Mouse (Mus musculus) intestine, embryonic 15.5 days (tissue): ENCODE measurements around the gene Rhod. TPM values are rescaled to one million over a fixed set of nuclear protein-coding genes. Genes with fewer than 3 reads are reported as not detected.

Source experiments
- ATAC-seq: fragments of 200-750 bp; cut with Nextera tagmentation; 2 replicates; pipeline ENCODE4 v1.8.0; 2017; ENCODE audit warnings: moderate TSS enrichment, moderate library complexity
- H3K27ac ChIP-seq: fragments of 300-500 bp; sonication (generic); 2 replicates; pipeline ENCODE4 v1.5.1; 2015; ENCODE audit warnings: mild to moderate bottlenecking, inconsistent platforms
- H3K27me3 ChIP-seq: fragments of 300-500 bp; sonication (generic); replicated peaks from 2 replicates; pipeline ENCODE4 v1.6.1; 2015; ENCODE audit warnings: inconsistent platforms
- H3K36me3 ChIP-seq: fragments of 300-500 bp; sonication (generic); 2 replicates; pipeline ENCODE4 v1.6.1; 2015; ENCODE audit warnings: inconsistent platforms
- H3K4me1 ChIP-seq: fragments of 300-500 bp; sonication (generic); replicated peaks from 2 replicates; pipeline ENCODE4 v1.6.1; 2015; ENCODE audit warnings: inconsistent platforms
- H3K4me2 ChIP-seq: fragments of 300-500 bp; sonication (generic); replicated peaks from 2 replicates; pipeline ENCODE4 v1.6.1; 2015; ENCODE audit warnings: mild to moderate bottlenecking, inconsistent platforms
- H3K4me3 ChIP-seq: fragments of 300-500 bp; sonication (generic); replicated peaks from 2 replicates; pipeline ENCODE4 v1.5.1; 2015; ENCODE audit warnings: inconsistent platforms
- H3K9ac ChIP-seq: fragments of 300-500 bp; sonication (generic); 2 replicates; pipeline ENCODE4 v1.6.1; 2015; ENCODE audit warnings: inconsistent platforms
- H3K9me3 ChIP-seq: fragments of 300-500 bp; sonication (generic); 2 replicates; pipeline ENCODE4 v1.6.1; 2016; ENCODE audit warnings: inconsistent platforms
- WGBS: fragments of 180-500 bp; shearing (Covaris S2); methylation state at CpG from one replicate; pipeline ENCODE4 v1.1.7; 2015; 5-methylcytosine and 5-hydroxymethylcytosine counted together
- polyA plus RNA-seq: library from polyadenylated mRNA; unstranded; fragments of >200 nt; fragmentation: Nextera tagmentation; extraction: Ambion mirVana; gene quantifications from 2 replicates; pipeline ENCODE4 v1.2.1, GENCODE M21; 2015

The Rhod gene
- polyA plus RNA-seq, 1 experiment from 2014 or later: 20.0 TPM

GRCm38 (mm10) chr19:4423021-4423420 is 16.2 kb downstream of the Rhod start:
- Histone ChIP-seq H3K4me3 (no peak overlapping the region), H3K27me3 (no peaks in the 10 kb centered on the region), H3K4me2 (no peak overlapping the region), H3K36me3 (peaks cover 21% of the 10 kb centered on the region), H3K4me1 (no peaks in the 10 kb centered on the region), H3K9ac (no peak overlapping the region), H3K9me3 (no peaks in the 10 kb centered on the region), H3K27ac (no peak overlapping the region)
- ATAC-seq: no peak
- 67% methylated on average over 3 of the region's 3 CpGs for whole genome bisulfite sequencing

DNA sequence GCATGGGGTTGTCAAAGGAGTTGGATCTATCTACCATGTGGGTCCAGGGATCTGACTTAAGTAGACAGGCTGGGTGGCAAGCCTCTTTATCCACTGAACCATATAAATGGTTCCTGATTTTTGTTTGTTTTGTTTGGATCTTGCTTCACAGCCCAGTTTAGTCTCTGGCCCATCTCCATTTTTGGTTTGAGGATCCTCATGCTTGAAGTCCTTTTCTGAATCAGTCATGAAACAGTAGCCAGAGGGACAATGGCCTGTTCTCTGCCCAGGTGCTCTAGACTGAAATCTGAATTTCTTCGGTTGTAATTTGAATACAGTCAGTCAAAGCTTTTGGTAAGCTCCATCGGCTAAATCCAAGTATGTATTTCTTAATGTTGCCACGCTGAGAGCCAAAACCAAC is 16.7 kb downstream of the Rhod start:
- H3K9ac ChIP-seq: no peak overlapping the region
- no peaks in the 10 kb centered on the region for H3K9me3 ChIP-seq
- ATAC-seq: no peak
- H3K27ac ChIP-seq: no peak overlapping the region
- H3K36me3 ChIP-seq: peaks cover 21% of the 10 kb centered on the region
- H3K4me3 ChIP-seq: no peak overlapping the region
- H3K27me3 ChIP-seq: no peaks in the 10 kb centered on the region
- H3K4me2 ChIP-seq: no peak overlapping the region
- no peaks in the 10 kb centered on the region for H3K4me1 ChIP-seq
- WGBS: 97% methylated on average over 3 of the region's 3 CpGs

DNA sequence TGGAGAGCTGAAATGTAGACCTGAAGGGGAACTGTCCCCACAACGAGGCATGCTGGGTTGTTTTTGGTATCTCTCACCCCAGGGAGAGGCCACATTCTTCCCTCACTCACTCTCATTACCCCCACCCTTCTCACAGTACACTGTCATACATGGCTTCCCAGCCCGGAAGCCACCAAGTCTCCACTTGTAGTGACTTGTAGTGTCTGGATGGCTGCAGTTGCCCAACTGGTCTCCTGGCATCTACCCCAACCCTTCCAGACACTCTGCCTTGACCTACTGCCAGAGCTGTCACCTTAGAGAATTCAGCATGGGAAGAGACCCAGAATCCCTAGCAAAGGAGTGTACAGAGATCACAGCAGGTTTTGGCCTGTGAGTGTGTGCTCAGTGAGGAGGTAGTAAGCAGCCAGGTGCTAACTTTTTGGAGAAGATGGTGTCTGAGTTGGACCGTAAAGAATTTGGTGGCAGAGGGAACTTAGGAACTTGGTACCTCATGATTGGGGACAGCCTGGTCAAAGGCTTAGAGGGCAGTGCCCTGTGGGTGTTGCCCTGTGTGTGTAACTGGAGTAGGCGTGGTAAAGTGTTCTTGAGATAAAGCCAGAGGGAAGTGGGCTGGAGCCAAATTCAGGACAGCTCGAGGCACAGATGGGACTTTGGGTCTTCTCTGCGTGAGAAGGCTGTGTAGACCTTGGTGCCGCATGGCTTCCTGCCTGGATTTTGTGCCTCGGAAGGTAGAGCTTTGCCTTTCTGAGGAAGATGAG is 18.9 kb downstream of the Rhod start:
- Histone ChIP-seq H3K27ac (no peak overlapping the region), H3K9me3 (no peaks in the 10 kb centered on the region), H3K4me1 (no peaks in the 10 kb centered on the region), H3K27me3 (no peaks in the 10 kb centered on the region), H3K36me3 (peaks cover 7% of the 10 kb centered on the region; the same call in 1 of the 2 replicates), H3K4me3 (no peak overlapping the region), H3K9ac (no peak overlapping the region), H3K4me2 (no peak overlapping the region)
- 0 out of 2 replicates have a peak, but pooled peaks have one; percentile 39 for ATAC-seq
- 79% methylated on average over 8 of the region's 8 CpGs for WGBS

DNA sequence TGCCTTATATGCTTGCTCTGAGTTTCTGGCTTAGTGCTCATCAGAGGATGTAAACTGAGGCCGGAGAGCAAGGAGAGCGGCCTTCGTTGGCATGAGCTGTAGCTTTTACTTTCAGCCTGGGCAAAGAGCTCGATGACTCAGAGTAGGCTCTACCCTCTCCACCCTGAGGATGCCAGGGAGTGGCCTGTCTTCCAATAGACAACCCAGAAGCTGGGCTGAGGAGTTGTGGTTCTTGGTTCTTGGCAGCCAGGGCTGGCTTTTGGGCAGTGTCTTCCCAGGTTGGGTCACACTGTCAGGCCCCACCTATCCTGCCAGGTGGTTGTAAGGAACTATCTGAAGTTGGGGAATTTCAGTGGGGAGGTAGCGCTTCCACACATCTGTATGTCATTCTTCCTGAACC is 19.5 kb downstream of the Rhod start:
- H3K27ac ChIP-seq: no peak overlapping the region
- WGBS: 90% methylated on average over 5 of the region's 5 CpGs
- ATAC-seq: no peak

DNA sequence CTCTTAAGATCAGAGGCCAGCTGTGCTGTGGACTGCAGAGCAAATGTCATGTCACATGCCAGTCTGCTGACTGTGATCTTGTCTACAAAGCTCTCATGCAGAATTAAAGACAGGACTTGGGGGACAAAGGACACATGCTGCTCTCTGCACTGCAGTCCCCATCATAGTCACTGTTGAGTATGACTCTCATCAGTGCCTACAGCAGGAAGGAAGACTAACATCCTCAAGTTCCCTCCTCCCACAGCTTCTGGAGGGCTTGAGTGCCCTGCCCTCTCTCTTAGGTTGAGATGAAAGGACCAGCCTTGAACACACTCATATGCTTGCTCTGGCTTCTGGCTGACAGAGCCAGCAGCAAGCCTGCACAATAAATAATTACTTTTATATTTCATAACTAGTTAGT is 21.5 kb downstream of the Rhod start:
- Histone ChIP-seq H3K36me3 (no peaks in the 10 kb centered on the region), H3K4me3 (no peak overlapping the region), H3K9ac (no peak overlapping the region), H3K4me1 (no peaks in the 10 kb centered on the region), H3K4me2 (no peak overlapping the region), H3K27me3 (no peaks in the 10 kb centered on the region), H3K9me3 (no peaks in the 10 kb centered on the region), H3K27ac (no peak overlapping the region)
- ATAC-seq: no peak

More for the DNA sequence above, 19.5 kb downstream of the Rhod start:
- Histone ChIP-seq H3K4me1 (no peaks in the 10 kb centered on the region), H3K4me2 (no peak overlapping the region), H3K36me3 (peaks cover under 1% of the 10 kb centered on the region; the same call in 1 of the 2 replicates), H3K9me3 (no peaks in the 10 kb centered on the region), H3K4me3 (no peak overlapping the region), H3K27me3 (no peaks in the 10 kb centered on the region), H3K9ac (no peak overlapping the region)

DNA sequence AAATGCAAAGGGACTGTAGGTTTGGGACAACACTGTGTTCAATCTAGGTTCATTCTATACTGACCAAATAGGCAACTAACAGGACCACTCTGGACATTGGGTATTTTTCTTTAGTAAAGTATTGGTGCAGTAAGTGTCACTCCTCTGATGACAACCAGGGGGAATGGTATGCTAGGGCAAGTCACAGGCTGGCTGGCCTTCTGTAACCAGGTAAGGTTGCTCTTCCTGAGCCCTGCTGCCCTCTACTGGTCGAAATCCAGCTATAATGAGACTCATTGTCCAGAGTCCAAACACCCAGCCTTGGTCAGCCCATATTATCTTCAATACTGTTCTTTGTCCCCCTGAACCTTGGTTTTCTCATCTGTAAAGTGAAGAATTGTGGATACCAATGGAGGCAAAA is 22.0 kb downstream of the Rhod start:
- no peaks in the 10 kb centered on the region for H3K27me3 ChIP-seq
- H3K4me1 ChIP-seq: no peaks in the 10 kb centered on the region
- no peaks in the 10 kb centered on the region for H3K9me3 ChIP-seq
- H3K27ac ChIP-seq: no peak overlapping the region
- WGBS: 0% methylated on average over 1 of the region's 1 CpGs
- H3K4me2 ChIP-seq: no peak overlapping the region
- ATAC-seq: peak; percentile 81
- H3K4me3 ChIP-seq: no peak overlapping the region
- no peak overlapping the region for H3K9ac ChIP-seq
- H3K36me3 ChIP-seq: no peaks in the 10 kb centered on the region

- WGBS: 76% methylated on average over 1 of the region's 1 CpGs
- H3K9ac ChIP-seq: no peak overlapping the region
- H3K9me3 ChIP-seq: no peaks in the 10 kb centered on the region
- H3K4me3 ChIP-seq: no peak overlapping the region
- no peaks in the 10 kb centered on the region for H3K36me3 ChIP-seq
- no peak overlapping the region for H3K4me2 ChIP-seq
- no peaks in the 10 kb centered on the region for H3K27me3 ChIP-seq
- H3K27ac ChIP-seq: no peak overlapping the region
- no peak for ATAC-seq
- no peaks in the 10 kb centered on the region for H3K4me1 ChIP-seq
These were observed 24.6 kb downstream of the Rhod start for GRCm38 (mm10) chr19:4414631-4415030.

GRCm38 (mm10) chr19:4409062-4409461 is 30.2 kb downstream of the Rhod start:
- Histone ChIP-seq H3K27ac (no peak overlapping the region), H3K36me3 (no peaks in the 10 kb centered on the region), H3K4me2 (no peak overlapping the region), H3K9me3 (no peaks in the 10 kb centered on the region), H3K9ac (no peak overlapping the region), H3K4me3 (no peak overlapping the region), H3K27me3 (no peaks in the 10 kb centered on the region), H3K4me1 (no peaks in the 10 kb centered on the region)
- 51% methylated on average over 2 of the region's 2 CpGs for WGBS
- ATAC-seq: no peak

DNA sequence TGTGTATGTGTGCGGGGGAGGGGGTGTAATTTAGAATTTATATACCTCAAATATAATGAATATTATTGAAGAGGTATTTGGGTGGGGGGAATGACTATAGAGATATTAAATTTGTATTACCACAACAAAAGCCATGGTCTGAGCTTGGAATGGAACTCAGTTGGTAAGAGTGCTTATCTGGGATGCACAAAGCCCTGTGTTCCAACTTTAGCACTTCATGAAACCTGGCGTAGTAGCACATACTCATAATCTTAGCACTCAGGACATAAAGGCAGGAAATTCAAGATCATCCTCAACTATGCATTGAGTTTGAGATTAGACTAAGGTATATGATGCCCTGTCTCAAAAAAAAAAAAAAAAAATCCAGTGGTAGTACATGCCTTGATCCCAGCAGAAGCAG is 34.4 kb downstream of the Rhod start:
- no peak overlapping the region for H3K4me2 ChIP-seq
- no peak for ATAC-seq
- no peaks in the 10 kb centered on the region for H3K27me3 ChIP-seq
- WGBS: 95% methylated on average over 2 of the region's 2 CpGs
- no peak overlapping the region for H3K9ac ChIP-seq
- no peaks in the 10 kb centered on the region for H3K9me3 ChIP-seq
- H3K27ac ChIP-seq: no peak overlapping the region
- H3K4me3 ChIP-seq: no peak overlapping the region
- no peaks in the 10 kb centered on the region for H3K4me1 ChIP-seq
- H3K36me3 ChIP-seq: no peaks in the 10 kb centered on the region

DNA sequence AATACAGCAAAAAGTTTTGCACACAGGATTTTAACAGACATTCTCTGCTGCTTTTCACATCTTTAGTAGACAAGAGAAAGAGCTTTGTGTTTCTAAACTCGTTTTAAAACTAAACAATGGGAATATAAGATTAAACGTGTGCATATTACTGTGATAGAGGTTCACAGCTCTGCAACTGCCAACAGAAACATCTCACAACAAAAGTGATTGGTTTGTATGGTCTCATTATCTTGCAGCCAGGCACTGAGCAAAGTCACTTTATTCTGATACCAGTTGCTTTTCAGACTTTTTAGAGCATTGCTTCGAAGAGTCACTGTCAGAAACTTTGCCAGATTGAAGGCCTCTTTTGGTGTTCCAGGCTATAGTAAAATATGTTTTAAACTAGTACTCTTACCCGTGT is 40.3 kb downstream of the Rhod start:
- H3K9me3 ChIP-seq: no peaks in the 10 kb centered on the region
- peaks cover 11% of the 10 kb centered on the region for H3K4me1 ChIP-seq
- no peaks in the 10 kb centered on the region for H3K27me3 ChIP-seq
- no peaks in the 10 kb centered on the region for H3K36me3 ChIP-seq
- no peak overlapping the region for H3K4me3 ChIP-seq
- WGBS: 70% methylated on average over 4 of the region's 4 CpGs
- H3K4me2 ChIP-seq: peak overlapping the region; percentile 90
- H3K9ac ChIP-seq: no peak overlapping the region
- H3K27ac ChIP-seq: no peak overlapping the region
- ATAC-seq: no peak

DNA sequence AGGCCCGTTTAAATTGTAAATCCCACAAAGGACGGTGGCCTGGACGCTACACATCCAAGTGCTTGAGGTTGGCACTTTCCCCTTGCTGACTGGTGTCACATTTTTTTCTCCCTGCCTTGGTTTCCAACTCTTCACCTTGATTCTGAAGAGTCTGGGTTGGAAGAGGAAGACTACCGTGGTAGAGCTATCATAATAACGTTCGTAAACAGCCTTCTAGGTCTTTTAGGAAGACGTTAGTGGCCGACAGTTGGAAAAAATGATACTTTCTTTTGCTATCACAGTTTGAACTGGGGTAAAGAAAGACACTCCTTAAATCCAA is 40.6 kb downstream of the Rhod start:
- peak overlapping the region; percentile 76 for H3K9ac ChIP-seq
- WGBS: 40% methylated on average over 8 of the region's 8 CpGs
- H3K9me3 ChIP-seq: no peaks in the 10 kb centered on the region
- ATAC-seq: no peak
- peak overlapping the region; percentile 83 for H3K27ac ChIP-seq
- peaks cover 13% of the 10 kb centered on the region for H3K4me1 ChIP-seq
- H3K4me3 ChIP-seq: peak overlapping the region; percentile 92
- no peaks in the 10 kb centered on the region for H3K27me3 ChIP-seq
- peak overlapping the region; percentile 90 for H3K4me2 ChIP-seq
- H3K36me3 ChIP-seq: no peaks in the 10 kb centered on the region

GRCm38 (mm10) chr19:4397798-4398629 is 41.2 kb downstream of the Rhod start, which contains the start of gene Kdm2a:
Gene Kdm2a, minus strand, starts transcription at chr19:4398285.
- Histone ChIP-seq H3K36me3 (no peaks in the 10 kb centered on the region), H3K27me3 (no peaks in the 10 kb centered on the region), H3K4me2 (peak within 1 kb of the TSS; percentile 90), H3K4me3 (peak within 1 kb of the TSS; percentile 92), H3K9me3 (no peaks in the 10 kb centered on the region), H3K27ac (peak within 1 kb of the TSS; percentile 83), H3K4me1 (peaks cover 14% of the 10 kb centered on the region), H3K9ac (peak within 1 kb of the TSS; percentile 76)
- peak; percentile 28; the same call in 1 of the 2 replicates for ATAC-seq
- 1% methylated on average over 82 of the region's 82 CpGs for WGBS
